Mouse (Mus musculus) heart, postnatal 0 days (tissue): Measurements from ENCODE around the gene Gm49395. TPM values are rescaled to one million over a fixed set of nuclear protein-coding genes. Genes with fewer than 3 reads are reported as not detected.

ENCODE experiments used
- ATAC-seq: fragments of 200-750 bp; cut with Nextera tagmentation; 2 replicates; pipeline ENCODE4 v1.8.0; 2017; ENCODE audit warnings: low read depth, moderate number of reproducible peaks, moderate library complexity; ENCODE audit not compliant: insufficient read depth
- DNase-seq: peaks from one replicate; pipeline ENCODE4 v3.0.0-alpha.2; 2016; ENCODE audit warnings: low spot score
- H3K27ac ChIP-seq: fragments of 300-500 bp; sonication (generic); 2 replicates; pipeline ENCODE4 v1.5.1; 2014; ENCODE audit warnings: low read depth, mild to moderate bottlenecking
- H3K27me3 ChIP-seq: fragments of 300-500 bp; sonication (generic); 2 replicates; pipeline ENCODE4 v1.6.1; 2014; ENCODE audit warnings: low read length, mixed read lengths; ENCODE audit not compliant: control insufficient read depth, insufficient read depth
- H3K36me3 ChIP-seq: fragments of 300-500 bp; sonication (generic); replicated peaks from 2 replicates; pipeline ENCODE4 v1.6.1; 2014; ENCODE audit warnings: low read length, mixed read lengths; ENCODE audit not compliant: control insufficient read depth, insufficient read depth
- H3K4me1 ChIP-seq: fragments of 300-500 bp; sonication (generic); 2 replicates; pipeline ENCODE4 v1.6.1; 2014; ENCODE audit warnings: antibody characterized with exemption; ENCODE audit not compliant: control insufficient read depth, insufficient read depth
- H3K4me2 ChIP-seq: fragments of 300-500 bp; sonication (generic); 2 replicates; pipeline ENCODE4 v1.6.1; 2014; ENCODE audit warnings: low read depth, mild to moderate bottlenecking, low read length, moderate library complexity
- H3K4me3 ChIP-seq: fragments of 300-500 bp; sonication (generic); 2 replicates; pipeline ENCODE4 v1.5.1; 2014; ENCODE audit warnings: low read depth, low read length
- H3K9ac ChIP-seq: fragments of 300-500 bp; sonication (generic); replicated peaks from 2 replicates; pipeline ENCODE4 v1.6.1; 2014; ENCODE audit warnings: low read depth, low read length, mixed read lengths
- H3K9me3 ChIP-seq: fragments of 300-500 bp; sonication (generic); replicated peaks from 2 replicates; pipeline ENCODE4 v1.6.1; 2016; ENCODE audit warnings: low read length; ENCODE audit not compliant: control insufficient read depth
- CTCF ChIP-seq: IDR thresholded peaks from 2 replicates; pipeline ENCODE4 v1.5.1; 2016; ENCODE audit warnings: antibody characterized with exemption, control low read depth, low read depth
- EP300 ChIP-seq: IDR thresholded peaks from 2 replicates; pipeline ENCODE4 v1.6.1; 2016; ENCODE audit warnings: antibody characterized with exemption, low read depth
- WGBS: fragments of 180-500 bp; shearing (Covaris S2); extraction: QIAGEN DNeasy Blood & Tissue Kit; methylation state at CpG from one replicate; pipeline ENCODE4 v1.1.7; 2014; 5-methylcytosine and 5-hydroxymethylcytosine counted together
- polyA plus RNA-seq: library from polyadenylated mRNA; unstranded; fragments of >200 nt; fragmentation: Nextera tagmentation; extraction: Ambion mirVana; gene quantifications from 2 replicates; pipeline ENCODE4 v1.2.1, GENCODE M21; 2015
- total RNA-seq: library from RNA; depleted of rRNA; stranded (reverse); fragments of >200 nt; gene quantifications from 2 replicates; pipeline ENCODE4 v1.2.3, GENCODE M21; 2014; ENCODE audit warnings: low replicate concordance

The Gm49395 gene
- total and polyA plus RNA-seq, 2 experiments from 2014 or later, result 8.8 to 24.8 TPM

DNA sequence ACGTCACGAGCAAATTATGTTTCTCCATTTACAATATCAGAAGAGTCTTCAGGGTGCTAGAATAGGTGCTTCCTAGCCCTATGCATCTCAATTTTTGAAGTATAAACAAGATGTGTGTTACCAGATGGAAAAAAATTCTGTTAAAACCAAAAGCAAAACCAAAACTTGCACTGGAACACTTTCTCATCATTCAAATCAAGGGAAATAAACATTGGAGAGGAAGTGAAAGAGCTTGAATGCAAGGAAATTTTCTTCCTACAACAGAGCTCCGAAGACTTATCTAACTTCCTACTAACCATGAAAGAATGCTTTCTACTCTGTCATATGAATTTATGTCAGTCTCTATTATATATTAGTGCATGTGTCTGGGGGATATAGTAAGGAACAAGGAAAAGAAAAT, 35.0 kb upstream of the Gm49395 start:
- WGBS, result 64% methylated on average over 3 of the region's 3 CpGs
- H3K4me2 ChIP-seq, result no peak overlapping the region
- H3K4me1 ChIP-seq, result peaks cover 4% of the 10 kb centered on the region; the same call in 1 of the 2 replicates
- H3K9ac ChIP-seq, result no peak overlapping the region
- DNase-seq, result no peak
- no peak for TF ChIP-seq CTCF
- no peak for TF ChIP-seq EP300
- no peak overlapping the region; the same call in 1 of the 2 replicates for H3K27ac ChIP-seq
- H3K9me3 ChIP-seq, result no peaks in the 10 kb centered on the region
- no peaks in the 10 kb centered on the region for H3K27me3 ChIP-seq
- H3K4me3 ChIP-seq, result no peak overlapping the region
- ATAC-seq, result no peak
- H3K36me3 ChIP-seq, result no peaks in the 10 kb centered on the region

DNA sequence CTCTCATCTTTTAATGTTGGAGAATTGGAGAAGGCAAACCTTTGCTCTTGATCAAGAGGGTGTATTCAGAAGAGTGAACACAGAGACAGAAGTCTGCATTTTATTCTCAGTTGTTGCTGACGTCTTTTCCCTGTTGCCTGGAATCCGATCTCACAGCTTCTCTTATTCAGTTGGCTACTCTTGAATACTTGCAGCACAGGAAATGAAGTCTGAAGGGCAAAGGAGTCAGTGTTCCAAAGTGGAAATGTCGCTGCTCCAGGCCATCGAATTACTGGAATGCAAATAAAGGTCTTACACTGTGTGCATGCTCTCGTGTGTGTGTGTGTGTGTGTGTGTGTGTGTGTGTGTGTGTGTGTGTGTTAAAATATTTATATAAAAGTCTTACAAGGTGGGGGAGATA, 30.7 kb upstream of the Gm49395 start:
- Histone ChIP-seq H3K4me3 (no peak overlapping the region), H3K4me2 (no peak overlapping the region), H3K27ac (peak overlapping the region; percentile 48; the same call in 1 of the 2 replicates), H3K4me1 (peaks cover 4% of the 10 kb centered on the region; the same call in 1 of the 2 replicates), H3K9me3 (no peaks in the 10 kb centered on the region), H3K9ac (no peak overlapping the region), H3K36me3 (no peaks in the 10 kb centered on the region), H3K27me3 (no peaks in the 10 kb centered on the region)
- no peak for TF ChIP-seq CTCF
- TF ChIP-seq EP300, result no peak
- 10% methylated on average over 5 of the region's 5 CpGs for WGBS
- DNase-seq (peak; percentile 44), ATAC-seq (no peak)

DNA sequence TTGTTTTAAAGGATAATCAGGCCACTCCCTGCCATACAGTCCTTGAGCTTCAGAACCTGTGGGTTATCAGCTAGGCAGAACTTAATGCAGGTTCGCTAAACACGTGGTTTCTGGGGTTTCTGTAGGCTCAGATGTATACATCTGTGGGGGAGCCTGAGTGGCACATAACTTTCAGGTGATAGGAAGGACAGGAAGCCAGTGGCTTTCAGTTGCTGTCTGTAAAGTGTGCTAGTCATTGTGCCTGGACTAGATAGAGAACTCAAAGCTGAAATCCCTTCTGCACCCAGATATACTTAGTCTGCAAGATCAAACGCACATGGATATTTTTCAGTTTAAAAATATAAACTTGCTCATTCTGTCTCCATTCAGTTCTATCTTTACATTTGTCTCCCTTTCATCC, 29.7 kb upstream of the Gm49395 start:
- ATAC-seq (no peak), DNase-seq (no peak)
- 56% methylated on average over 3 of the region's 3 CpGs for WGBS
- H3K4me1 ChIP-seq, result peaks cover 4% of the 10 kb centered on the region; the same call in 1 of the 2 replicates
- H3K27ac ChIP-seq, result no peak overlapping the region
- no peak overlapping the region for H3K9ac ChIP-seq
- TF ChIP-seq EP300, result no peak
- no peak for TF ChIP-seq CTCF
- H3K36me3 ChIP-seq, result no peaks in the 10 kb centered on the region
- no peak overlapping the region for H3K4me2 ChIP-seq
- H3K27me3 ChIP-seq, result no peaks in the 10 kb centered on the region
- H3K4me3 ChIP-seq, result no peak overlapping the region
- no peaks in the 10 kb centered on the region for H3K9me3 ChIP-seq

DNA sequence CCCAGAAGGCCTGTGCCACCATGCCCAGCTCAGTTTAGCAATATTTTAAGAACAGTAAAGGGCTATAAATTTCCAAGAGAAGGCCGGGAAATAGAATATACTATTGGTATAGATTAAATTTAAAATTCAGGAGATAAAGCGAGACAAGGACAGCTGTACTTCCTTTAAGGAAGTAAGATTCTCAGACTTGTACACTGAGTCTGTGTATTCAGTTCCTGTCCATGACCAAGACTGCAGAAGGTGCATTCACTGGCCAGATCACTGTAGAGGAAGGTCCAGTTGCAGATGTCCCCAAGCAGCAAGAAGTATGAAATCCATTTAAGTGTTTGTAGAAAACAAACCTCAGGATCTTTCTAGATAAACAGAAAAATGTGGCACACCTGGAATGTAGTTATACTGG, 28.3 kb upstream of the Gm49395 start:
- no peaks in the 10 kb centered on the region for H3K36me3 ChIP-seq
- no peak for TF ChIP-seq EP300
- TF ChIP-seq CTCF, result no peak
- ATAC-seq (no peak), DNase-seq (no peak)
- H3K4me1 ChIP-seq, result peaks cover 4% of the 10 kb centered on the region; the same call in 1 of the 2 replicates
- H3K9ac ChIP-seq, result no peak overlapping the region
- H3K4me2 ChIP-seq, result no peak overlapping the region
- no peaks in the 10 kb centered on the region for H3K9me3 ChIP-seq
- no peaks in the 10 kb centered on the region for H3K27me3 ChIP-seq
- WGBS, result 51% methylated on average over 2 of the region's 2 CpGs
- H3K4me3 ChIP-seq, result no peak overlapping the region
- H3K27ac ChIP-seq, result no peak overlapping the region

DNA sequence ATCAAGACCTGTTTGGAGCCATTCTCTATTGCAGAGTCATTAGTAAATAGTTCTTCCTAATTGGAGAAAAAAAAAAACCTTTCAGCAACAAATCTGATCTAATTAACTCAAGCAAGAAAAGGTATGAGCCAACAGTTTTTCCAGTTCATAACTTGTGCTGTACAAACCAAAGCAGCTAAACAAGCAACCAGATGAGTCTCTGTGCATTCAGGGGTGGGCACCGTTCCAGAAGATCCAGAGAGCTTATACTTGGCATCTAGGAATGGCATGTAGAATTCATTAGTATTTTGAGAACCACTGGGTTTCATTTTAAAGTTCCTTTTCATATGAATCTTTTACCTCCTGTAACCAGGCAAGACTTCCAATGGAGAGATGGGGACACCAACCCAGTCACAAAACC, 26.1 kb upstream of the Gm49395 start:
- Histone ChIP-seq H3K27me3 (no peaks in the 10 kb centered on the region), H3K27ac (no peak overlapping the region), H3K9ac (no peak overlapping the region), H3K4me3 (no peak overlapping the region), H3K4me2 (no peak overlapping the region), H3K4me1 (peaks cover 4% of the 10 kb centered on the region; the same call in 1 of the 2 replicates), H3K36me3 (no peaks in the 10 kb centered on the region), H3K9me3 (no peaks in the 10 kb centered on the region)
- no peak for TF ChIP-seq CTCF
- DNase-seq (no peak), ATAC-seq (no peak)
- 86% methylated on average over 1 of the region's 1 CpGs for WGBS

DNA sequence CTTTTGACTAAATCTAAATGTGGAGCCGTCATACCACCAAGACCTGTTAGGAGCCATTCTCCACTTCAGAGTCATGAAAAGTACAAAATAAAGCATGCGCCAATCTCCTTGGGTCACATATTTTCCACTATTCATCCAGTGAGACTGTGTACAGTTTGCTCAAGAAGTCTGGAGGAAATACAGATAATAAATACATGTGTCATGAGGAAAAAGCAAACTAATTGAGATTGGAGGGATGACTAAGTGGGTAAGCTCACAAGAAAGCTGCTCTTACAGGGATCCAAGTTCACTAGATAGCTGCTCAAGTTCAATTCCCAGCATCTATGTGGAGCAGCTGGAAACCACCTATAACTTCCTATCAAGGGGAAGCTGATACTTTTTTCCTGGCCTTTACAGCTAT, 24.8 kb upstream of the Gm49395 start:
- no peak overlapping the region for H3K4me3 ChIP-seq
- no peaks in the 10 kb centered on the region for H3K4me1 ChIP-seq
- H3K4me2 ChIP-seq, result no peak overlapping the region
- H3K27me3 ChIP-seq, result no peaks in the 10 kb centered on the region
- H3K36me3 ChIP-seq, result no peaks in the 10 kb centered on the region
- DNase-seq, result no peak
- H3K27ac ChIP-seq, result no peak overlapping the region
- TF ChIP-seq EP300, result no peak
- no peak for TF ChIP-seq CTCF
- no peak overlapping the region for H3K9ac ChIP-seq
- no peak for ATAC-seq
- no peaks in the 10 kb centered on the region for H3K9me3 ChIP-seq
- WGBS, result 96% methylated on average over 2 of the region's 2 CpGs
